Mouse (Mus musculus) heart, embryonic 13.5 days (tissue): ENCODE data around the gene Sertad1. TPM values are rescaled to one million over a fixed set of nuclear protein-coding genes. Genes with fewer than 3 reads are reported as not detected.

Experiments used
- ATAC-seq: fragments of 200-750 bp; cut with Nextera tagmentation; 2 replicates; pipeline ENCODE4 v1.8.0; 2017; ENCODE audit warnings: moderate TSS enrichment; ENCODE audit not compliant: insufficient number of reproducible peaks, low FRiP score, low TSS enrichment; ENCODE audit errors: extremely low read depth
- H3K27ac ChIP-seq: fragments of 300-500 bp; sonication (generic); replicated peaks from 2 replicates; pipeline ENCODE4 v1.5.1; 2015; ENCODE audit warnings: moderate library complexity, mild to moderate bottlenecking, inconsistent platforms
- H3K27me3 ChIP-seq: fragments of 300-500 bp; sonication (generic); replicated peaks from 2 replicates; pipeline ENCODE4 v1.6.1; 2015; ENCODE audit warnings: mild to moderate bottlenecking, inconsistent platforms
- H3K36me3 ChIP-seq: fragments of 300-500 bp; sonication (generic); 2 replicates; pipeline ENCODE4 v1.6.1; 2015; ENCODE audit warnings: mild to moderate bottlenecking, inconsistent platforms
- H3K4me1 ChIP-seq: fragments of 300-500 bp; sonication (generic); 2 replicates; pipeline ENCODE4 v1.6.1; 2015; ENCODE audit warnings: inconsistent platforms
- H3K4me2 ChIP-seq: fragments of 300-500 bp; sonication (generic); 2 replicates; pipeline ENCODE4 v1.6.1; 2015; ENCODE audit warnings: inconsistent platforms, mild to moderate bottlenecking, moderate library complexity
- H3K4me3 ChIP-seq: fragments of 300-500 bp; sonication (generic); 2 replicates; pipeline ENCODE4 v1.5.1; 2015; ENCODE audit warnings: moderate library complexity, mild to moderate bottlenecking, inconsistent platforms
- H3K9ac ChIP-seq: fragments of 300-500 bp; sonication (generic); 2 replicates; pipeline ENCODE4 v1.6.1; 2015; ENCODE audit warnings: inconsistent platforms, mild to moderate bottlenecking, moderate library complexity
- H3K9me3 ChIP-seq: fragments of 300-500 bp; sonication (generic); 2 replicates; pipeline ENCODE4 v1.6.1; 2016; ENCODE audit warnings: inconsistent platforms
- WGBS: fragments of 180-500 bp; shearing (Covaris S2); methylation state at CpG from one replicate; pipeline ENCODE4 v1.1.7; 2015; ENCODE audit warnings: mixed read lengths; 5-methylcytosine and 5-hydroxymethylcytosine counted together
- polyA plus RNA-seq: library from polyadenylated mRNA; unstranded; fragments of >200 nt; fragmentation: Nextera tagmentation; extraction: Ambion mirVana; gene quantifications from 2 replicates; pipeline ENCODE4 v1.2.1, GENCODE M21; 2015

The Sertad1 gene
- polyA plus RNA-seq, 1 experiment from 2014 or later = 32.3 TPM

GRCm38 (mm10) chr7:27473835-27474489 is 12.7 kb upstream of the Sertad1 start:
- ATAC-seq = no peak
- under 1% methylated on average over 34 of the region's 34 CpGs for WGBS
- Histone ChIP-seq H3K27me3 (no peaks in the 10 kb centered on the region), H3K9ac (peak overlapping the region; percentile 91), H3K27ac (peak overlapping the region; percentile 95), H3K36me3 (peaks cover 23% of the 10 kb centered on the region), H3K4me2 (peak overlapping the region; percentile 77), H3K9me3 (no peaks in the 10 kb centered on the region), H3K4me3 (peak overlapping the region; percentile 79), H3K4me1 (peaks cover 35% of the 10 kb centered on the region)

- 0% methylated on average over 23 of the region's 23 CpGs for WGBS
- peaks cover 23% of the 10 kb centered on the region for H3K36me3 ChIP-seq
- peak overlapping the region; percentile 95 for H3K27ac ChIP-seq
- peak; percentile 82 for ATAC-seq
- no peaks in the 10 kb centered on the region for H3K9me3 ChIP-seq
- H3K4me3 ChIP-seq = peak overlapping the region; percentile 79
- H3K27me3 ChIP-seq = no peaks in the 10 kb centered on the region
- peak overlapping the region; percentile 77 for H3K4me2 ChIP-seq
- H3K9ac ChIP-seq = peak overlapping the region; percentile 91
- peaks cover 35% of the 10 kb centered on the region for H3K4me1 ChIP-seq
Measured at GRCm38 (mm10) chr7:27474490-27474954, 12.2 kb upstream of the Sertad1 start.

- H3K27me3 ChIP-seq = no peaks in the 10 kb centered on the region
- WGBS = 85% methylated on average over 2 of the region's 2 CpGs
- H3K9ac ChIP-seq = peak overlapping the region; percentile 75
- peaks cover 37% of the 10 kb centered on the region for H3K4me1 ChIP-seq
- no peak for ATAC-seq
- peak overlapping the region; percentile 68 for H3K27ac ChIP-seq
- no peaks in the 10 kb centered on the region for H3K9me3 ChIP-seq
- peaks cover 23% of the 10 kb centered on the region for H3K36me3 ChIP-seq
- H3K4me2 ChIP-seq = peak overlapping the region; percentile 77
- H3K4me3 ChIP-seq = peak overlapping the region; percentile 79
Measured at GRCm38 (mm10) chr7:27475596-27475995, 11.1 kb upstream of the Sertad1 start.

GRCm38 (mm10) chr7:27476098-27476635 is 10.5 kb upstream of the Sertad1 start:
- 91% methylated on average over 14 of the region's 14 CpGs for WGBS
- Histone ChIP-seq H3K4me2 (peak overlapping the region; percentile 77), H3K27me3 (no peaks in the 10 kb centered on the region)

GRCm38 (mm10) chr7:27478561-27478960 is 8.1 kb upstream of the Sertad1 start:
- no peak overlapping the region for H3K9ac ChIP-seq
- H3K4me3 ChIP-seq = no peak overlapping the region
- peak overlapping the region; percentile 13; the same call in 1 of the 2 replicates for H3K4me2 ChIP-seq
- WGBS = 72% methylated on average over 7 of the region's 7 CpGs
- no peak overlapping the region for H3K27ac ChIP-seq
- peaks cover 49% of the 10 kb centered on the region for H3K4me1 ChIP-seq
- ATAC-seq = no peak
- H3K9me3 ChIP-seq = no peaks in the 10 kb centered on the region
- H3K27me3 ChIP-seq = no peaks in the 10 kb centered on the region
- peaks cover 23% of the 10 kb centered on the region for H3K36me3 ChIP-seq

More at GRCm38 (mm10) chr7:27476098-27476635, 10.5 kb upstream of the Sertad1 start:
- H3K9me3 ChIP-seq = no peaks in the 10 kb centered on the region
- H3K4me3 ChIP-seq = peak overlapping the region; percentile 79
- H3K27ac ChIP-seq = peak overlapping the region; percentile 68
- peaks cover 23% of the 10 kb centered on the region for H3K36me3 ChIP-seq
- peaks cover 43% of the 10 kb centered on the region for H3K4me1 ChIP-seq
- H3K9ac ChIP-seq = peak overlapping the region; percentile 75
- no peak for ATAC-seq

- no peaks in the 10 kb centered on the region for H3K27me3 ChIP-seq
- no peak overlapping the region for H3K4me3 ChIP-seq
- H3K36me3 ChIP-seq = peaks cover 23% of the 10 kb centered on the region
- H3K4me1 ChIP-seq = peaks cover 49% of the 10 kb centered on the region
- no peak overlapping the region for H3K9ac ChIP-seq
- ATAC-seq = no peak
- no peak overlapping the region for H3K4me2 ChIP-seq
- H3K27ac ChIP-seq = no peak overlapping the region
- no peaks in the 10 kb centered on the region for H3K9me3 ChIP-seq
- whole genome bisulfite sequencing = 75% methylated on average over 1 of the region's 1 CpGs
Measured at GRCm38 (mm10) chr7:27479750-27480149, 7.0 kb upstream of the Sertad1 start.

GRCm38 (mm10) chr7:27480506-27480905 is 6.2 kb upstream of the Sertad1 start:
- Histone ChIP-seq H3K4me1 (peaks cover 44% of the 10 kb centered on the region), H3K4me2 (peak overlapping the region; percentile 70), H3K9ac (peak overlapping the region; percentile 81), H3K27ac (peak overlapping the region; percentile 91), H3K36me3 (peaks cover 23% of the 10 kb centered on the region), H3K4me3 (peak overlapping the region; percentile 47), H3K9me3 (no peaks in the 10 kb centered on the region), H3K27me3 (no peaks in the 10 kb centered on the region)
- ATAC-seq = no peak
- 55% methylated on average over 3 of the region's 3 CpGs for WGBS

GRCm38 (mm10) chr7:27480927-27481626 is 5.6 kb upstream of the Sertad1 start:
- no peaks in the 10 kb centered on the region for H3K9me3 ChIP-seq
- H3K4me3 ChIP-seq = peak overlapping the region; percentile 47
- H3K27ac ChIP-seq = peak overlapping the region; percentile 91
- H3K4me1 ChIP-seq = peaks cover 43% of the 10 kb centered on the region
- ATAC-seq = no peak
- H3K36me3 ChIP-seq = peaks cover 21% of the 10 kb centered on the region
- H3K27me3 ChIP-seq = no peaks in the 10 kb centered on the region
- H3K4me2 ChIP-seq = peak overlapping the region; percentile 70
- H3K9ac ChIP-seq = peak overlapping the region; percentile 81
- 12% methylated on average over 11 of the region's 11 CpGs for WGBS

- peaks cover 38% of the 10 kb centered on the region for H3K4me1 ChIP-seq
- ATAC-seq = peak; percentile 95
- H3K27me3 ChIP-seq = no peaks in the 10 kb centered on the region
- WGBS = 0% methylated on average over 8 of the region's 12 CpGs
- H3K36me3 ChIP-seq = peaks cover 16% of the 10 kb centered on the region
- peak overlapping the region; percentile 47 for H3K4me3 ChIP-seq
- peak overlapping the region; percentile 70 for H3K4me2 ChIP-seq
- H3K9me3 ChIP-seq = no peaks in the 10 kb centered on the region
- H3K9ac ChIP-seq = peak overlapping the region; percentile 81
- peak overlapping the region; percentile 91 for H3K27ac ChIP-seq
Measured at GRCm38 (mm10) chr7:27481627-27481969, 5.1 kb upstream of the Sertad1 start.

- no peak overlapping the region for H3K4me3 ChIP-seq
- H3K4me1 ChIP-seq = peaks cover 36% of the 10 kb centered on the region
- H3K27me3 ChIP-seq = no peaks in the 10 kb centered on the region
- no peak overlapping the region for H3K9ac ChIP-seq
- peaks cover 4% of the 10 kb centered on the region for H3K36me3 ChIP-seq
- WGBS = 80% methylated on average over 4 of the region's 4 CpGs
- no peak for ATAC-seq
- H3K4me2 ChIP-seq = no peak overlapping the region
- H3K9me3 ChIP-seq = no peaks in the 10 kb centered on the region
- H3K27ac ChIP-seq = no peak overlapping the region
Measured at GRCm38 (mm10) chr7:27483860-27484259, 2.9 kb upstream of the Sertad1 start.

GRCm38 (mm10) chr7:27486102-27486769 is 474 bp upstream of the Sertad1 start:
- no peak for ATAC-seq
- peak overlapping the region; percentile 95 for H3K9ac ChIP-seq
- WGBS = 4% methylated on average over 13 of the region's 13 CpGs
- peak overlapping the region; percentile 85 for H3K4me3 ChIP-seq
- no peaks in the 10 kb centered on the region for H3K9me3 ChIP-seq
- peaks cover 48% of the 10 kb centered on the region for H3K4me1 ChIP-seq
- H3K27me3 ChIP-seq = no peaks in the 10 kb centered on the region
- H3K27ac ChIP-seq = peak overlapping the region; percentile 99
- peaks cover 17% of the 10 kb centered on the region for H3K36me3 ChIP-seq
- H3K4me2 ChIP-seq = peak overlapping the region; percentile 71
